Mouse (Mus musculus) liver, embryonic 15.5 days (tissue): Measurements from ENCODE around the gene Rtn4. TPM values are rescaled to one million over a fixed set of nuclear protein-coding genes. Genes with fewer than 3 reads are reported as not detected.
"Not testable (repeated sequence)": the region's sequence is repeated elsewhere in the genome, so short reads cannot be mapped to it uniquely, and the experiment has no call there.

Experiments used
- ATAC-seq: fragments of 200-750 bp; cut with Nextera tagmentation; 2 replicates; pipeline ENCODE4 v1.8.0; 2017; ENCODE audit warnings: moderate number of reproducible peaks, mild to moderate bottlenecking, moderate library complexity; ENCODE audit not compliant: insufficient read depth
- H3K27ac ChIP-seq: fragments of 300-500 bp; sonication (generic); replicated peaks from 2 replicates; pipeline ENCODE4 v1.5.1; 2015; ENCODE audit warnings: mild to moderate bottlenecking, inconsistent platforms
- H3K27me3 ChIP-seq: fragments of 300-500 bp; sonication (generic); 2 replicates; pipeline ENCODE4 v1.6.1; 2015; ENCODE audit warnings: mild to moderate bottlenecking, inconsistent platforms
- H3K36me3 ChIP-seq: fragments of 300-500 bp; sonication (generic); replicated peaks from 2 replicates; pipeline ENCODE4 v1.6.1; 2015; ENCODE audit warnings: moderate library complexity, mild to moderate bottlenecking, inconsistent platforms
- H3K4me1 ChIP-seq: fragments of 300-500 bp; sonication (generic); replicated peaks from 2 replicates; pipeline ENCODE4 v1.6.1; 2015; ENCODE audit warnings: inconsistent platforms
- H3K4me2 ChIP-seq: fragments of 300-500 bp; sonication (generic); 2 replicates; pipeline ENCODE4 v1.6.1; 2015; ENCODE audit warnings: moderate library complexity, mild to moderate bottlenecking, inconsistent platforms
- H3K4me3 ChIP-seq: fragments of 300-500 bp; sonication (generic); replicated peaks from 2 replicates; pipeline ENCODE4 v1.5.1; 2015; ENCODE audit warnings: mild to moderate bottlenecking, inconsistent platforms
- H3K9ac ChIP-seq: fragments of 300-500 bp; sonication (generic); 2 replicates; pipeline ENCODE4 v1.6.1; 2015; ENCODE audit warnings: moderate library complexity, mild to moderate bottlenecking, inconsistent platforms
- H3K9me3 ChIP-seq: fragments of 300-500 bp; sonication (generic); replicated peaks from 2 replicates; pipeline ENCODE4 v1.6.1; 2016; ENCODE audit warnings: inconsistent platforms
- WGBS: fragments of 180-500 bp; shearing (Covaris S2); methylation state at CpG from one replicate; pipeline ENCODE4 v1.1.7; 2015; ENCODE audit warnings: mixed read lengths; ENCODE audit not compliant: insufficient replicate concordance; 5-methylcytosine and 5-hydroxymethylcytosine counted together
- polyA plus RNA-seq: library from polyadenylated mRNA; unstranded; fragments of >200 nt; fragmentation: Nextera tagmentation; extraction: Ambion mirVana; gene quantifications from 2 replicates; pipeline ENCODE4 v1.2.1, GENCODE M21; 2015

The Rtn4 gene
- 11.7 and 12.0 TPM in 2 replicates for polyA plus RNA-seq

DNA sequence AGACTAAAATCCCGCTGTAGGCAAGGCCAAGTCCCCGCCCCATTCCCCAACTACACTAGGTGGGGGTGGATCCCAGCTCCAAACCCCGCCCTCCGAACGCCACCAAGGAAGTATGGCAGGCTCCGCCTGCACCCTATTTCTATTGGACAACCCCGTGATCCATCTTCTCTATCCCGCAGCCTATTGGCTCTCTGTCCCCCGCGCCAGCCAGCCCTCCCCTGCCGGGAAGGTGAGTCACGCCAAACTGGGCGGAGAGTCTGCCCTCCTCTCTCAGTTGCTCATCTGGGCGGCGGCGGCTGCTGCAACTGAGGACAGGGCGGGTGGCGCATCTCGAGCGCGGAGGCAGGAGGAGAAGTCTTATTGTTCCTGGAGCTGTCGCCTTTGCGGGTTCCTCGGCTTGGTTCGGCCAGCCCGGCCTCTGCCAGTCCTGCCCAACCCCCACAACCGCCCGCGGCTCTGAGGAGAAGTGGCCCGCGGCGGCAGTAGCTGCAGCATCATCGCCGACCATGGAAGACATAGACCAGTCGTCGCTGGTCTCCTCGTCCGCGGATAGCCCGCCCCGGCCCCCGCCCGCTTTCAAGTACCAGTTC is at the start of gene Rtn4:
Gene Rtn4, plus strand, starts transcription at position 265 of the 590 bp plus-strand sequence.
- peak; percentile 98 for ATAC-seq
- H3K9me3 ChIP-seq: no peaks in the 10 kb centered on the region
- H3K9ac ChIP-seq: peak within 1 kb of the TSS; percentile 88
- H3K4me3 ChIP-seq: peak within 1 kb of the TSS; percentile 96
- peak within 1 kb of the TSS; percentile 98 for H3K27ac ChIP-seq
- no peaks in the 10 kb centered on the region for H3K27me3 ChIP-seq
- WGBS: under 1% methylated on average over 43 of the region's 43 CpGs
- H3K4me1 ChIP-seq: peaks cover 12% of the 10 kb centered on the region
- 0 out of 2 replicates have a peak, but pooled peaks cover 3% of the 10 kb centered on the region for H3K36me3 ChIP-seq
- peak within 1 kb of the TSS; percentile 97 for H3K4me2 ChIP-seq

- H3K9me3 ChIP-seq: no peaks in the 10 kb centered on the region
- no peak overlapping the region for H3K9ac ChIP-seq
- WGBS: 54% methylated on average over 1 of the region's 1 CpGs
- no peak overlapping the region for H3K4me3 ChIP-seq
- no peak overlapping the region for H3K27ac ChIP-seq
- no peak for ATAC-seq
- no peaks in the 10 kb centered on the region for H3K36me3 ChIP-seq
- H3K4me1 ChIP-seq: peaks cover 20% of the 10 kb centered on the region
- no peak overlapping the region for H3K4me2 ChIP-seq
- H3K27me3 ChIP-seq: no peaks in the 10 kb centered on the region
Measured at GRCm38 (mm10) chr11:29644421-29644820, 48.3 kb upstream of the Rtn4 start.

DNA sequence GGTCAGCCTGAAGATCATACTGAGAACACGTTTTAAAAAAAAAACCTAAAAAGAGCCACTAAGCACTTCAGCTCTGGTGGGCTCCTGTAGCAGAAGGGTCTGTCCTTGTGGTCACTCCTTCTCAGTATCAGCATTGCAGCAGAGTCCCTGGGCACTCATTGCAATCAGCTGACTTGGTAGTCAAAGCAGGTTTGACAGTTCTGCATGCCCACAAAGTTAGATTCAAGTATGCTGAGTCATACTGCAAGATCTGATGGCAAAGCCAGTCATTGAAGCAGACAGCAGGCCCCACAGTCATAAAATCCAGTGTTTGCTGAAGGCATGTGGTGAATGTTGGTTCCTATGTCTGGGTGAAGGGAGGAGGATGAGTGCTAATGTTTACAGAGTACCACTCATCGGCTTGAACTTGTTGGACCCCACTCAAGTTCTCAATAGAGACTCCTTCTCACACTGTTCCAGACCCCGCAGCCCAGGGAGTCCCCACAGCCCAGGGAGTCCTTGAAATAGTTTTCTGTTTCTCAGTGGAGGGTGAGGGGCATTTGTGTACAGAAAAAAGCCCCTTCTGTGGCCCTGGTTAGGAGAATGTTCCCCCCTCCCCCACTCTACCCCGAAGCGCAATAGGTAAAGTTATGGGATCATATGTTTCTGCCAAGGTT is 47.2 kb upstream of the Rtn4 start:
- ATAC-seq: peak; percentile 54; the same call in 1 of the 2 replicates
- H3K36me3 ChIP-seq: no peaks in the 10 kb centered on the region
- no peak overlapping the region for H3K4me2 ChIP-seq
- no peaks in the 10 kb centered on the region for H3K9me3 ChIP-seq
- 65% methylated on average over 5 of the region's 5 CpGs for WGBS
- no peak overlapping the region for H3K9ac ChIP-seq
- no peak overlapping the region for H3K4me3 ChIP-seq
- peaks cover 20% of the 10 kb centered on the region for H3K4me1 ChIP-seq
- H3K27ac ChIP-seq: no peak overlapping the region
- H3K27me3 ChIP-seq: no peaks in the 10 kb centered on the region

- H3K4me3 ChIP-seq: peak overlapping the region; percentile 25
- H3K4me2 ChIP-seq: peak overlapping the region; percentile 47
- H3K4me1 ChIP-seq: peaks cover 20% of the 10 kb centered on the region
- H3K27ac ChIP-seq: no peak overlapping the region
- 0 out of 2 replicates have a peak, but pooled peaks have one; percentile 25 for ATAC-seq
- H3K36me3 ChIP-seq: no peaks in the 10 kb centered on the region
- H3K27me3 ChIP-seq: no peaks in the 10 kb centered on the region
- no peaks in the 10 kb centered on the region for H3K9me3 ChIP-seq
- 25% methylated on average over 6 of the region's 6 CpGs for WGBS
- H3K9ac ChIP-seq: no peak overlapping the region
Measured at GRCm38 (mm10) chr11:29647568-29648319, 45.0 kb upstream of the Rtn4 start.

- H3K4me2 ChIP-seq, H3K27me3 ChIP-seq, H3K9me3 ChIP-seq, H3K36me3 ChIP-seq, H3K4me3 ChIP-seq, H3K9ac ChIP-seq, H3K27ac ChIP-seq, H3K4me1 ChIP-seq, ATAC-seq: not testable (repeated sequence)
- 76% methylated on average over 3 of the region's 3 CpGs for WGBS
Measured at GRCm38 (mm10) chr11:29655381-29655780, 37.4 kb upstream of the Rtn4 start.

DNA sequence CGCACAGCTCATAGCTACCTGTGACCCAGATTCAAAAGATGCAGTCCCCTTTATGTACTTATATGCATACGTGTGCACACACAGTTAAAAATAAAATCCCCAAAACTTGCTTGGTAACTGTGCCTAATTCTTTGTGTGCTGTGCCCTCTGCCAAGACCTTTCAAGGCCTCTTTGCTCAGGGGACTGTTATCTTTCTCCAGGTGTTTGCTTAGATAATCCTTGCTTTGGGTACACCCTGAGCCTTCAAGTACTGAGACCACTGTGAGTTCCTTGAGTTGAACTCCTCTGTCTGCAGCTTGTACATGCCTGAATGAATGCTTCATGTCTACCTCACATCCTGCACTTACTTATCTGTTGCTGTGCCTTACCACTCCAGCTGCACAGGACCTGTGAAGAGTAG is 32.0 kb upstream of the Rtn4 start:
- 60% methylated on average over 2 of the region's 2 CpGs for WGBS

DNA sequence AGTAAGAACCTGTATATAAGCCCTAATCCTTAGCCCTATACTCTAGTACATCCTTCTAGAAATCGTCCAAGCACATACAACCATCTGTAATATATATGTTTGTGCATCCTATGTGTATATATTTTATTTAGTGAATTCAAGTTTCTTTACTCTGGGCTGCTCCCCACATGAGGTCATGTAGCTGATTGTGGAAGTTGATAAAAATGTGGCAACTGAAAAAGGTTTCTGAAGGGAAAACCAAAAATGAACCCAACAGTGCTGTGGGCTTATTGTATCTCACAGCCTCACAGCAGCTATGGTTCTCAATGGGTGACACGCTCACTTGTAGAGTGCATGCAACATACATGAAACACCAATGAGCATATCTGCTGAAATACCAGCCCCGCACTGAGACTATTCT is 25.1 kb upstream of the Rtn4 start:
- 71% methylated on average over 3 of the region's 3 CpGs for WGBS

More for the DNA sequence above, 32.0 kb upstream of the Rtn4 start:
- no peak overlapping the region for H3K4me3 ChIP-seq
- H3K9me3 ChIP-seq: no peaks in the 10 kb centered on the region
- H3K36me3 ChIP-seq: no peaks in the 10 kb centered on the region
- H3K4me2 ChIP-seq: peak overlapping the region; percentile 37
- H3K27me3 ChIP-seq: no peaks in the 10 kb centered on the region
- no peak overlapping the region for H3K9ac ChIP-seq
- peaks cover 16% of the 10 kb centered on the region for H3K4me1 ChIP-seq
- ATAC-seq: peak; percentile 86
- H3K27ac ChIP-seq: peak overlapping the region; percentile 53

DNA sequence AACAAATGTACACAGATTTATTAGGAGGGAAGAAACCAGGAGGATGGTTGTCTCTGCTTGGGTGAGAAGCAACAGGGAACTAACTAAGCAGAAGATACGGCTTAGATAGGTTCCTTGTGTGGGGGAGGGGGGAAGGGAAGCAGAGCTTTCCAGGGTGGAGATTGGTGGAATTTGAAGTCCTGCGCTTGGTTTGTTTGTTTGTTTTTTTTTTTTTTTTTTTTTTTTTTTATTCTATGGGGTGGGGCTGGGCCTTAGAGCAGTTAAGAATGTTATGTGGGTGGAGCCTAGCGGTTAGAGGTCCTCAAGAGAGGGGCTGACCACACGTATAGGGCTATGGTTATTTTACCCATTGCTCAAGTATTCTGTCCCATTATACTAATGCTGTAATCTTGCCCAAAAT is 23.0 kb upstream of the Rtn4 start:
- Histone ChIP-seq H3K27ac (no peak overlapping the region), H3K9ac (no peak overlapping the region), H3K27me3 (no peaks in the 10 kb centered on the region), H3K36me3 (no peaks in the 10 kb centered on the region), H3K4me2 (no peak overlapping the region), H3K4me1 (no peaks in the 10 kb centered on the region), H3K4me3 (no peak overlapping the region), H3K9me3 (no peaks in the 10 kb centered on the region)
- ATAC-seq: no peak
- WGBS: 63% methylated on average over 4 of the region's 4 CpGs

More for the DNA sequence above, 25.1 kb upstream of the Rtn4 start:
- no peak for ATAC-seq
- Histone ChIP-seq H3K9ac (no peak overlapping the region), H3K27ac (no peak overlapping the region), H3K27me3 (no peaks in the 10 kb centered on the region), H3K36me3 (no peaks in the 10 kb centered on the region), H3K4me2 (no peak overlapping the region), H3K4me1 (no peaks in the 10 kb centered on the region), H3K9me3 (no peaks in the 10 kb centered on the region), H3K4me3 (no peak overlapping the region)

GRCm38 (mm10) chr11:29673359-29673758 is 19.4 kb upstream of the Rtn4 start:
- Histone ChIP-seq H3K27ac (no peak overlapping the region), H3K36me3 (no peaks in the 10 kb centered on the region), H3K9ac (no peak overlapping the region), H3K27me3 (no peaks in the 10 kb centered on the region), H3K9me3 (no peaks in the 10 kb centered on the region), H3K4me3 (no peak overlapping the region), H3K4me2 (no peak overlapping the region), H3K4me1 (no peaks in the 10 kb centered on the region)
- no peak for ATAC-seq
- 19% methylated on average over 2 of the region's 2 CpGs for WGBS

GRCm38 (mm10) chr11:29676718-29677117 is 16.0 kb upstream of the Rtn4 start:
- WGBS: 62% methylated on average over 4 of the region's 4 CpGs
- no peak for ATAC-seq
- H3K4me3 ChIP-seq: no peak overlapping the region

DNA sequence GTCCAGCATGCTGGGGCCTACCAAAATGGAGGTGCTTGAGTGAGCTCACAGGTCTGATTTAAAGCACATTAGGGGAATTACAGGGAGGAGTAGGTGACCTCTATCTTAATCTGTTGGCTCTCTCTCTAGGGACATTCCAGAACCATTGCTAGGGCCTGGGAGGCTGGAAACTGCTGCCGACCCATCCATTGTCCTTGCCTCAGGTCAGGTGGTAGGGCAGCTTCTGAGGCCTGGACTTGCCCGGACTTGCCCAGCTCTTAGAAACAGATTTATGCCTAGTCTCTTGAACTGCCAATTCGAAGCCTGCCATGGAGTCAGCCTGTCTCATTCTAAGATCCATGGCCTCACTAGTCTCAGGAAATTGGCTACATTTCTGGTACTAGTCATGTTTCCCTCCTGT is 12.8 kb upstream of the Rtn4 start:
- no peaks in the 10 kb centered on the region for H3K4me1 ChIP-seq
- H3K4me3 ChIP-seq: no peak overlapping the region
- no peaks in the 10 kb centered on the region for H3K36me3 ChIP-seq
- no peak for ATAC-seq
- H3K4me2 ChIP-seq: no peak overlapping the region
- H3K9me3 ChIP-seq: no peaks in the 10 kb centered on the region
- 59% methylated on average over 3 of the region's 3 CpGs for WGBS
- H3K9ac ChIP-seq: no peak overlapping the region
- H3K27me3 ChIP-seq: no peaks in the 10 kb centered on the region
- no peak overlapping the region for H3K27ac ChIP-seq

More at GRCm38 (mm10) chr11:29676718-29677117, 16.0 kb upstream of the Rtn4 start:
- Histone ChIP-seq H3K36me3 (no peaks in the 10 kb centered on the region), H3K9ac (no peak overlapping the region), H3K27ac (no peak overlapping the region), H3K4me1 (no peaks in the 10 kb centered on the region), H3K4me2 (no peak overlapping the region), H3K9me3 (no peaks in the 10 kb centered on the region), H3K27me3 (no peaks in the 10 kb centered on the region)
